Mouse (Mus musculus) erythroblast, embryonic 14.5 days (primary cell): Measurements from ENCODE around the gene Jade2. TPM values are rescaled to one million over a fixed set of nuclear protein-coding genes. Genes with fewer than 3 reads are reported as not detected.

Source experiments
- H3K27me3 ChIP-seq: 2 replicates; pipeline ENCODE4 v1.6.1; 2012; ENCODE audit warnings: inconsistent platforms; ENCODE audit not compliant: control insufficient read depth
- H3K36me3 ChIP-seq: 2 replicates; pipeline ENCODE4 v1.6.1; 2012; ENCODE audit warnings: mild to moderate bottlenecking, inconsistent platforms; ENCODE audit not compliant: control insufficient read depth
- H3K4me1 ChIP-seq: 2 replicates; pipeline ENCODE4 v1.6.1; 2012; ENCODE audit warnings: inconsistent platforms; ENCODE audit not compliant: control insufficient read depth
- H3K4me3 ChIP-seq: replicated peaks from 2 replicates; pipeline ENCODE3; 2012; ENCODE audit warnings: moderate library complexity, mild to moderate bottlenecking, inconsistent platforms
- H3K9me3 ChIP-seq: 2 replicates; pipeline ENCODE4 v1.6.1; 2012; ENCODE audit warnings: low read length, inconsistent platforms, mixed read lengths; ENCODE audit not compliant: control insufficient read depth
- GATA1 ChIP-seq: IDR thresholded peaks from 2 replicates; pipeline ENCODE4 v1.6.1; 2012; ENCODE audit warnings: low read length, inconsistent platforms, mixed read lengths
- TAL1 ChIP-seq: IDR thresholded peaks from 3 replicates; pipeline ENCODE4 v1.6.1; 2012; ENCODE audit warnings: low read length, inconsistent platforms, mixed read lengths
- polyA plus RNA-seq: library from polyadenylated mRNA; stranded (reverse); fragments of >175 nt; gene quantifications from 2 replicates; pipeline ENCODE4 v1.2.3, GENCODE M21; 2012

Gene Jade2
- 0.18 and 0.19 TPM in 2 replicates for polyA plus RNA-seq

GRCm38 (mm10) chr11:51857081-51857671 is at the start of gene Jade2:
Jade2 (minus strand) TSS chr11:51857653.
- H3K9me3 ChIP-seq: no peaks in the 10 kb centered on the region; the same call in 1 of the 2 replicates

GRCm38 (mm10) chr11:51904224-51904623 is 46.8 kb upstream of the Jade2 start:
- no peaks in the 10 kb centered on the region for H3K36me3 ChIP-seq
- no peaks in the 10 kb centered on the region for H3K4me1 ChIP-seq
- peaks cover 4% of the 10 kb centered on the region; the same call in 1 of the 2 replicates for H3K9me3 ChIP-seq
- no peaks in the 10 kb centered on the region for H3K27me3 ChIP-seq
- H3K4me3 ChIP-seq: no peak overlapping the region
- TF ChIP-seq GATA1: no peak
- TF ChIP-seq TAL1: no peak

More at GRCm38 (mm10) chr11:51857081-51857671, at the start of gene Jade2:
- Histone ChIP-seq H3K27me3 (peaks cover 55% of the 10 kb centered on the region), H3K36me3 (no peaks in the 10 kb centered on the region), H3K4me1 (peaks cover 44% of the 10 kb centered on the region), H3K4me3 (peak within 1 kb of the TSS; percentile 82)
- TF ChIP-seq TAL1: no peak
- TF ChIP-seq GATA1: no peak

GRCm38 (mm10) chr11:51899691-51900090 is 42.2 kb upstream of the Jade2 start:
- Histone ChIP-seq H3K9me3 (peaks cover 4% of the 10 kb centered on the region; the same call in 1 of the 2 replicates), H3K4me3 (no peak overlapping the region), H3K27me3 (no peaks in the 10 kb centered on the region), H3K4me1 (no peaks in the 10 kb centered on the region), H3K36me3 (no peaks in the 10 kb centered on the region)
- TF ChIP-seq TAL1 (no peak), GATA1 (no peak)

- no peak for TF ChIP-seq TAL1
- no peak for TF ChIP-seq GATA1
- no peak overlapping the region for H3K4me3 ChIP-seq
- H3K36me3 ChIP-seq: no peaks in the 10 kb centered on the region
- H3K27me3 ChIP-seq: no peaks in the 10 kb centered on the region
- peaks cover 4% of the 10 kb centered on the region; the same call in 1 of the 2 replicates for H3K9me3 ChIP-seq
- no peaks in the 10 kb centered on the region for H3K4me1 ChIP-seq
Measured at GRCm38 (mm10) chr11:51898326-51899080, 41.0 kb upstream of the Jade2 start.

GRCm38 (mm10) chr11:51897311-51897710 is 39.9 kb upstream of the Jade2 start:
- Histone ChIP-seq H3K9me3 (peaks cover 4% of the 10 kb centered on the region; the same call in 1 of the 2 replicates), H3K36me3 (no peaks in the 10 kb centered on the region), H3K4me3 (no peak overlapping the region), H3K27me3 (no peaks in the 10 kb centered on the region), H3K4me1 (no peaks in the 10 kb centered on the region)
- TF ChIP-seq GATA1 (no peak), TAL1 (no peak)

GRCm38 (mm10) chr11:51896012-51896411 is 38.6 kb upstream of the Jade2 start:
- H3K4me3 ChIP-seq: no peak overlapping the region
- no peaks in the 10 kb centered on the region for H3K36me3 ChIP-seq
- TF ChIP-seq GATA1 (no peak), TAL1 (no peak)
- H3K9me3 ChIP-seq: peaks cover 2% of the 10 kb centered on the region; the same call in 1 of the 2 replicates
- H3K4me1 ChIP-seq: no peaks in the 10 kb centered on the region
- no peaks in the 10 kb centered on the region for H3K27me3 ChIP-seq

GRCm38 (mm10) chr11:51885681-51886080 is 28.2 kb upstream of the Jade2 start:
- H3K36me3 ChIP-seq: no peaks in the 10 kb centered on the region
- no peaks in the 10 kb centered on the region for H3K9me3 ChIP-seq
- H3K27me3 ChIP-seq: no peaks in the 10 kb centered on the region
- no peak overlapping the region for H3K4me3 ChIP-seq
- H3K4me1 ChIP-seq: no peaks in the 10 kb centered on the region; the same call in 1 of the 2 replicates
- no peak for TF ChIP-seq GATA1
- no peak for TF ChIP-seq TAL1

- H3K27me3 ChIP-seq: no peaks in the 10 kb centered on the region
Measured at GRCm38 (mm10) chr11:51884092-51884491, 26.6 kb upstream of the Jade2 start.

GRCm38 (mm10) chr11:51883670-51884069 is 26.2 kb upstream of the Jade2 start:
- H3K27me3 ChIP-seq: no peaks in the 10 kb centered on the region
- TF ChIP-seq TAL1 (no peak), GATA1 (no peak)
- no peak overlapping the region for H3K4me3 ChIP-seq
- no peaks in the 10 kb centered on the region for H3K36me3 ChIP-seq
- peaks cover 8% of the 10 kb centered on the region for H3K9me3 ChIP-seq
- no peaks in the 10 kb centered on the region; the same call in 1 of the 2 replicates for H3K4me1 ChIP-seq

More at GRCm38 (mm10) chr11:51884092-51884491, 26.6 kb upstream of the Jade2 start:
- Histone ChIP-seq H3K9me3 (peaks cover 8% of the 10 kb centered on the region), H3K36me3 (no peaks in the 10 kb centered on the region), H3K4me3 (no peak overlapping the region), H3K4me1 (no peaks in the 10 kb centered on the region; the same call in 1 of the 2 replicates)
- TF ChIP-seq GATA1: no peak
- no peak for TF ChIP-seq TAL1
